Mouse (Mus musculus): ENCODE data around the gene 5730596B20Rik. TPM values are rescaled to one million over a fixed set of nuclear protein-coding genes. Genes with fewer than 3 reads are reported as not detected.

Gene 5730596B20Rik
- polyA plus RNA-seq, 1 experiment: not detected

DNA sequence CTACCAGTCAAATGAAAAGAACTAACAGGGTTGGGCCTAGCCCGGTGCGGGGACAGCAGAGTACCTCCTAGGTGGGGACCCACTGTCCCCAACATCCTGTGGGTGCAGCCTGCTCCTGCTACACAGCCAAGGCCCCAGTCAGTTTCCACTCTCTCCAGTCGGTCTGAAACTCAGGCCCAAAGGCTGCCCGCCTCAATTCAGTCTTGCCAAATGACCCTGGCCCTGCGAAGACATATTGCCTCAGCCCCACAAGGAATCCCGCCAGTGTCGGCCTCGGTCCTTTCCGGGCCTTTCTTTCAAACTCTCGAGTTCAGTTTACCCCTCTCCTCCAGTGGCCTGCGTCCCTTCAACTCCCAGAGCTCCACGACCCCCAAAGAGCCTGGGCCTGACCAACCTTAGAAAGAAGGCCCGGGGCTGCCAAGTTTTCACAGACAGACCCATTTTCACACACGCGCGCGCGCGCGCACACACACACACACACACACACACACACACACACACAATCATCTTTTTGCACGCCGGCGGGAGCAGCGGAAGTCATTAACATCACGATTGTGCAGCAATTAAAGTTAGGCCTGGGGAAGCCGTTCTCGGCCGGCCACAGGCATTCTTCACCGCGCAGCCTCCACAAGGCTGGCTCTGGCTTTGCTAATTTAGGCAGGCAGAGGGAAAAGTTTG, 22.9 kb downstream of the 5730596B20Rik start:
- no peak overlapping the region for H3K4me3 ChIP-seq (ENCODE audit: insufficient read depth, low read depth, low read length)
- H3K27ac ChIP-seq (ENCODE audit: insufficient read depth, low read depth, low read length): no peak overlapping the region
- no peak for TF ChIP-seq CTCF (IDR thresholded peaks at IDR 0.05; ENCODE audit: insufficient read depth, low read depth, low read length)
- no peak for TF ChIP-seq POLR2A (IDR thresholded peaks at IDR 0.05; ENCODE audit: insufficient read depth, low read depth, low read length)
- H3K4me1 ChIP-seq (ENCODE audit: control insufficient read depth, insufficient read depth, low read length): peaks cover 4% of the 10 kb centered on the region
- WGBS: 7% methylated on average over 30 of the region's 30 CpGs

DNA sequence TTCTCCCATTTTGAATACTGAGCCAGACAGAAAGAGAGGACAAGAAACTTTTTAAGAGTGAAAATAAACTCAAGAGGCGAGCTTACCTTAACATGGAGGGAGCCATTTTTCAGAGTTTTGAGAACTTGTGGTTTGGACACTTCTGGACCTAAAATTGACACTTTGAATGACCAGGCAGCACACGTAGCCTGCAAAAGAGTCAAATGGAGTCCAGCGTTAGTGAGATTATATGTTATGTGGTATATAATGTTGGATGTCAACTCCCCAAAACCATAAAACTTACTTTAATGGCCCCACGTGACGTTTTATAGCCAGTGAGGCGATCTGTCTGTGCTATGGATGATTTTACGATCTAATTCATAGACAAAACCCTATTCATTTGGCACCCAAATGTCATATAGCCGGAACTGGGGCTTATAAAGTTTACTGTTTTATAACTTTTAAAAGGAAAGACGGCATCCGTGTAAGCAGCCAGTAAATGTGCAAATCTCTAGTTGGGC, 23.5 kb downstream of the 5730596B20Rik start:
- Histone ChIP-seq H3K27ac (ENCODE audit: insufficient read depth, low read depth, low read length) (no peak overlapping the region), H3K4me1 (ENCODE audit: control insufficient read depth, insufficient read depth, low read length) (peaks cover 4% of the 10 kb centered on the region), H3K4me3 (ENCODE audit: insufficient read depth, low read depth, low read length) (no peak overlapping the region)
- no peak for TF ChIP-seq POLR2A (IDR thresholded peaks at IDR 0.05; ENCODE audit: insufficient read depth, low read depth, low read length)
- no peak for TF ChIP-seq CTCF (IDR thresholded peaks at IDR 0.05; ENCODE audit: insufficient read depth, low read depth, low read length)
- 13% methylated on average over 10 of the region's 10 CpGs for WGBS

DNA sequence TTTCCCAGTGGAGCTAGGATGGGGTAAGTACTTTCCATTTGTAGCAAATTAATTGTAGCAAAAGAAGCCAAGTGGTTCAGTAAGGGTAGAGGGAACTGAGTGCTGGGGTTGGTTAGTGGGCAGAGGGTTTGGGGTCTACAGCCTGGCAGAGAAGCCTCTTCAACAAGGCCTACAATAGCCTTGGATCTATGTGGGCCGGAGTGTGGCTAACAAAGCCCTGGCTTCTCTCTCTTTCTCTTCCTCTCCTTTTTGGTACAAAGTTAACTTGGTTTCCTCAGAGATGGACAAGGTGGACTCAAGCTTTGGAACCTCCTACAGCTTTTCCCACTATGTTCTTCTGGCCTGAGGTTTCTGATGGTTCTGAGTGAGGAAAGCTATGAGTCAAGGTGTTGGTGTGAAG, 24.0 kb downstream of the 5730596B20Rik start:
- no peak overlapping the region for H3K4me3 ChIP-seq (ENCODE audit: insufficient read depth, low read depth, low read length)
- peaks cover 4% of the 10 kb centered on the region for H3K4me1 ChIP-seq (ENCODE audit: control insufficient read depth, insufficient read depth, low read length)
- WGBS: 13% methylated on average over 1 of the region's 1 CpGs
- no peak for TF ChIP-seq POLR2A (IDR thresholded peaks at IDR 0.05; ENCODE audit: insufficient read depth, low read depth, low read length)
- TF ChIP-seq CTCF (IDR thresholded peaks at IDR 0.05; ENCODE audit: insufficient read depth, low read depth, low read length): no peak
- no peak overlapping the region for H3K27ac ChIP-seq (ENCODE audit: insufficient read depth, low read depth, low read length)

DNA sequence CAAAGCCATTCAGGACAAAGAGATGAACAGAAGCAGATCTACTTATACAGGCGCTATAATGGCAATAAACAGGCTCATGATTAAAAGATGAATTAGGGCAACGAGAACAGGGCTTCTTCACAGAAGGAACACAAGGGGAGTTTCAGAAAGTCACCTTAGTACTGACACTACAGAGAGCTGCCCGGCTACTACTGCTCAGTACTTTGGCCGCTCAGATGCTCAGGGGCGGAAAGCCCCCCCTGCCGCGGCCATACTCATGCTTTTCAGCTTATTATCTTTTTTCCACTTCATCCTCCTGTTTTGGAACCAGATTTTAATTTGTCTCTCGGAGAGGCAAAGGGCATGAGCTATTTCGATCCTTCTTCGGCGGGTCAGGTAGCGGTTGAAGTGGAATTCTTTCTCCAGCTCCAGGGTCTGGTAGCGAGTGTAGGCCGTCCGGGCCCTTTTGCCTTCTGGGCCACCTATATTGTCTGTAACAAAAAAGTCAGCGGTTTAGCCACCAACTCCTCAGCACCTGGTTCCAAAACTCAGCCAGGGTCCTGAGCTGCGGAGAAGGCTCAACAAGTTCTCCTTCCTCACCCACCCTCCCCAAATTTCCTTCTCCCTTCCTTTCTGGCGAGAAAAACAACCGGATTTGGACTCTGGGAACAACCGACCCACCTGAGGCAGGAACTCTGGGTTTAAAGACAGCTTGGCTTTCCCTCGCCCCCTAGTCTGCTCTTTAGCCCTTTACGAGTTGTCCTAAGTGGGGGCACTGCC, 25.2 kb downstream of the 5730596B20Rik start:
- no peak overlapping the region for H3K4me3 ChIP-seq (ENCODE audit: insufficient read depth, low read depth, low read length)

DNA sequence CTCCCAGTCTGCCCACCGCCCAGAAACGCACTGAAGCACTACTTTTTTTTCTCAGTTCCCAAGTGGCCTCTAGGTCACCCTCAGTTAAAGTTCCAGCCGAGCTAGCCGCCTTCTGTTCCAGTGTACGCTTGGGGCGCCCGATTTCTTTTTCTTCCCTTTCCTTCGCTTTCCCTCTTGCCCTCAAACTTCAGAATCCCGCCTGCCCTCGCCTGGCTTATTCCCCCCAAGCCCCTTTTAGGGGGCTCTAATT, 25.7 kb downstream of the 5730596B20Rik start:
- 4% methylated on average over 10 of the region's 10 CpGs for WGBS
- Histone ChIP-seq H3K4me1 (ENCODE audit: control insufficient read depth, insufficient read depth, low read length) (peaks cover 4% of the 10 kb centered on the region), H3K4me3 (ENCODE audit: insufficient read depth, low read depth, low read length) (no peak overlapping the region), H3K27ac (ENCODE audit: insufficient read depth, low read depth, low read length) (no peak overlapping the region)
- TF ChIP-seq CTCF (IDR thresholded peaks at IDR 0.05; ENCODE audit: insufficient read depth, low read depth, low read length): no peak
- no peak for TF ChIP-seq POLR2A (IDR thresholded peaks at IDR 0.05; ENCODE audit: insufficient read depth, low read depth, low read length)

More for the DNA sequence above, 25.2 kb downstream of the 5730596B20Rik start:
- TF ChIP-seq POLR2A (IDR thresholded peaks at IDR 0.05; ENCODE audit: insufficient read depth, low read depth, low read length) (no peak), CTCF (IDR thresholded peaks at IDR 0.05; ENCODE audit: insufficient read depth, low read depth, low read length) (no peak)
- H3K4me1 ChIP-seq (ENCODE audit: control insufficient read depth, insufficient read depth, low read length): peaks cover 4% of the 10 kb centered on the region
- H3K27ac ChIP-seq (ENCODE audit: insufficient read depth, low read depth, low read length): no peak overlapping the region
- 5% methylated on average over 22 of the region's 22 CpGs for WGBS

DNA sequence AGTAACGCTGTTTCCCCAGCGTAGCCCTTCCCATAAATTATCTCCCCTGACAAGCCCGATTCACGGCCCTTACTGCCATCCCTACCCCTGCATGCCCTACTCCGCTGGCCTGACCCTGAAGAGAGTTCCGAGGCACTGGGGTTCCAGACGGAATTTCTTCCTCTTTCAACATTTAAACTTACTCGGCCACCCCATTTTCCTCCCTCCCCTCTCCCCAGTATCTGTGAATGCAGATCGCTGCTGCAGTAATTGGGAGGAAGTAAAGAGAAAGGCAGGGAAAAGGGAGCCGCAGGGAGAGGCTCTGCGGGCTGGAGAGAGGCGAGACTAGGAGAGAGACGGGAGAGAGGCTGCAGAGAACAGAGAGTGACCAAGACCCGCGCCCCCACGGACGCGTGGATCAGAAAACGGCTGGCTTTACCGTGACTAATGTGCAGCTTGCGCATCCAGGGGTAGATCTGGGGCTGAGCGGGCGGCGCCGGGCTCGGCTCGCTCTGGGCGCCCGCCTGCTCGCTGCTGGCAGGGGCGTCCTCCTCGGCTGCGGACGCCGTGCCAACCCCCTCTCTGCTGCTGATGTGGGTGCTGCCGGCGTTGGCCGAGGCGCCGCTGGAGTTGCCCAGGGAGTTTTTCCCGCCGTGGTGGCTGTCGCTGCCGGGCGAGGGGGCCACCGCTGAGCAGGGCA, 26.2 kb downstream of the 5730596B20Rik start:
- no peak overlapping the region for H3K4me3 ChIP-seq (ENCODE audit: insufficient read depth, low read depth, low read length)
- WGBS: 1% methylated on average over 46 of the region's 46 CpGs
- no peak for TF ChIP-seq CTCF (IDR thresholded peaks at IDR 0.05; ENCODE audit: insufficient read depth, low read depth, low read length)
- no peak for TF ChIP-seq POLR2A (IDR thresholded peaks at IDR 0.05; ENCODE audit: insufficient read depth, low read depth, low read length)
- peaks cover 4% of the 10 kb centered on the region for H3K4me1 ChIP-seq (ENCODE audit: control insufficient read depth, insufficient read depth, low read length)
- no peak overlapping the region for H3K27ac ChIP-seq (ENCODE audit: insufficient read depth, low read depth, low read length)

DNA sequence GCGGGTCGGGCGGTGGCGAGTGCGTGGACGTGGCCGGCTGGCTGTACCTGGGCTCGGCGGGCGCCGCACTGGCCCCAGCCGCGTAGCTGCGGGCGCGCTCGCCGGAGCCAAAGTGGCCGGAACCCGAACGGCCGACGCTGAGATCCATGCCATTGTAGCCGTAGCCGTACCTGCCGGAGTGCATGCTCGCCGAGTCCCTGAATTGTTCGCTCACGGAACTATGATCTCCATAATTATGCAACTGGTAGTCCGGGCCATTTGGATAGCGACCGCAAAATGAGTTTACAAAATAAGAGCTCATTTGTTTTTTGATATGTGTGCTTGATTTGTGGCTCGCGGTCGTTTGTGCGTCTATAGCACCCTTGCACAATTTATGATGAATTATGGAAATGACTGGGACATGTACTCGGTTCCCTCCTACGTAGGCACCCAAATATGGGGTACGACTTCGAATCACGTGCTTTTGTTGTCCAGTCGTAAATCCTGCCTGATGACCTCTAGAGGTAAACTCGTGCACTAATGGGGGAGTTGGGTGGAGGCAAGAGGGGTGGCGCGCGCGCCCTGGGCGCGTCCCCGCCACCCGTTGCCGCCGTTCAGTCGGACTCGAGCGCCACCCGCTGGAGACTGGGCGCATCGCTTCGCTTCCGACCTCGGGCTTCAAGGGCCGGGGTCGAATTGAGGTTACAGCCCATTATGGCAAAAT, 26.9 kb downstream of the 5730596B20Rik start, which contains the start of gene Hoxa5:
Gene Hoxa5, minus strand, starts transcription at position 538 of the 703 bp plus-strand sequence.
- H3K4me3 ChIP-seq (ENCODE audit: insufficient read depth, low read depth, low read length): no peak within 1 kb of the TSS
- 2% methylated on average over 65 of the region's 65 CpGs for WGBS
- H3K27ac ChIP-seq (ENCODE audit: insufficient read depth, low read depth, low read length): no peak within 1 kb of the TSS
- TF ChIP-seq CTCF (IDR thresholded peaks at IDR 0.05; ENCODE audit: insufficient read depth, low read depth, low read length) (no peak), POLR2A (IDR thresholded peaks at IDR 0.05; ENCODE audit: insufficient read depth, low read depth, low read length) (no peak)
- H3K4me1 ChIP-seq (ENCODE audit: control insufficient read depth, insufficient read depth, low read length): peaks cover 4% of the 10 kb centered on the region

DNA sequence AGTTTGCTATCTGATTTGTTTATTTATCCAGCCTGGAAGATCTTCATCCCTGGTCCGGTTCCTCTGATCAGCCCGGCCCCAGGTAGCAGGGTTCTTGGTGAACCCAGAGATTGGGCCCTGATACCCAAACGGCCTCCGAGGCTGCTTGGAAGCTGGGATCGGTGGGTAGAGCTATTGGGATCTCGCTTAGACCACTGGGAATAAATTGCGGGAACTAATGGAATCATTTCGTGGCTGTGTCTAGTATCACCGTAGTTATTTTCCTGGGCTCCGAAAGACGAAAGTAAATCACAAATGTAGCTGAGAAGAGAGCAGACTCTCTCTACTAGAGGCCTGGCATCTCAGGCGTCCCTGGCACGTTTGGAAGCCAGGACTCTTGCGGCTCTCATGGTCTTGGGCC, 27.9 kb downstream of the 5730596B20Rik start:
- TF ChIP-seq CTCF (IDR thresholded peaks at IDR 0.05; ENCODE audit: insufficient read depth, low read depth, low read length) (no peak), POLR2A (IDR thresholded peaks at IDR 0.05; ENCODE audit: insufficient read depth, low read depth, low read length) (no peak)
- Histone ChIP-seq H3K4me3 (ENCODE audit: insufficient read depth, low read depth, low read length) (no peak overlapping the region), H3K27ac (ENCODE audit: insufficient read depth, low read depth, low read length) (no peak overlapping the region), H3K4me1 (ENCODE audit: control insufficient read depth, insufficient read depth, low read length) (peaks cover 4% of the 10 kb centered on the region)
- 5% methylated on average over 14 of the region's 14 CpGs for WGBS

Data from olfactory bulb, adult 2 months (tissue).